In the genomic region with DNA sequence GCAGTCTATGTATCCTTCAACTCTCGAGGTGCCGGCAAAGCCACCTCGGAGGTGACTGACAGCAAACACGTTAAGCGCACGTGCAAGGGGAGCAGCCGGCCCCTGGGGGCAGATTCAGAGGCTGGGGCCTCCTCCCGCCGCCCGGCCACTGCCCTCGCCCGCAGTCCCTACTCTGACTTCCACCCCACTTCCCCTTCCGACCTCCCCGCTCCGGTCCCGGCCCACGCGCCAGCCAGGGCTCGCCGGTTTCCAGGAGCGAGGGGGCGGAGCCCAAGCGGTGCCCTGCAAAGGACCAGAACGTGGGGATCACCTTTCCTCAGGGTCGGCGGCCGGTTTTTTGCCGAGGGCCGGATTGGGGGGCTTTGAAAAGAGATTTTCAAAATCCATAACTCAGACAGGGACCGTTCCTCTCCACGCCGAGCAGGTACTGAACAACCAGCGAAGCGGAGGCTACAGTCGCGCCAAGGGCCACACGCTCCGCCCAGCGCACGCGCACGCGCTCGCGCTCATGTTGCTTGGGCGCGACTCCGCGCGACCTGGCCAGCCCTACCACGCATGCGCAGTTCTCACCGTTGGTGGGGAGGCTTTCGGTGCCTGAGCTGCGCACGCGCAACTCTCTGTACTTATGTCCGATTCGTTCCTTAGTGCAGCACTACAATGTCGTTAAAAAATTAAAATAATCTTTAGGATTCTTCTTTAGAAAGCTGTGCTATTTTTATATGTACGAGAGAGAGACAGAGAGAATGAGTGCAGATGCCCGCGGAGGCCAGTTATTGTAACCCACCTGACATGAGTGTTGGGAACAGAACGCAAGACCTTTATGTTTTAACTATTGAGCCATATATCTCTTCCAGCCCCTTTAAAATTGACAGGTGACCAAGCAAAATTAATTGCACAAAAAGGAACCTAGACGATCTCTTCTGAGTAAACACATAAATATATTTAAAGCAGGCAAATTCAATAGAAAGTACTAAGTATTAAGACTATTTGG, we compare ENCODE assay signal across 8 mouse cellular contexts. TPM values are rescaled to one million over a fixed set of nuclear protein-coding genes. Genes with fewer than 3 reads are reported as not detected.
DNase-seq lines count a peak whose midpoint lies in the region; ATAC-seq lines count a peak whose summit lies in the region.

A gene (minus strand): TSS at position 540 of the 991 bp plus-strand sequence.

- WGBS in hindbrain, embryonic 11.5 days, result 2% methylated on average over 63 of the region's 65 CpGs

- no peaks in the 10 kb centered on the region for H3K4me1 ChIP-seq in hindbrain, embryonic 11.5 days (replicated peaks; ENCODE audit: control insufficient read depth, insufficient read depth, low read length)

- ATAC-seq in hindbrain, embryonic 11.5 days (ENCODE audit: low FRiP score), result peak; percentile 96

- H3K9me3 ChIP-seq in hindbrain, embryonic 11.5 days (ENCODE audit: control insufficient read depth, low read length), result no peaks in the 10 kb centered on the region

- H3K4me3 ChIP-seq in hindbrain, embryonic 11.5 days (ENCODE audit: low read depth, low read length), result peak within 1 kb of the TSS; percentile 73

- peak within 1 kb of the TSS; percentile 81 for H3K4me2 ChIP-seq in hindbrain, embryonic 11.5 days (replicated peaks; ENCODE audit: low read depth, low read length)

- peak; percentile 97 for DNase-seq in MN1 (ENCODE audit: low spot score)
- peak; percentile 97 for DNase-seq in cerebellum, adult 9-10 months
- DNase-seq in frontal cortex, adult 2 months (ENCODE audit: extremely low spot score in 1 of 2, low spot score in 1 of 2), result peak; percentile 91 to 98
- DNase-seq in hindbrain, embryonic 11.5 days (ENCODE audit: low spot score), result peak; percentile 99
- peak; percentile 97 to 98 for DNase-seq in layer of hippocampus, postnatal 10 days (ENCODE audit: low spot score in 2 of 2)
- DNase-seq in lung, postnatal 10 days, result peak; percentile 97
- peak; percentile 98 for DNase-seq in ovary, postnatal 36 days (ENCODE audit: low spot score)
- DNase-seq in thymus, postnatal 25 days, result peak; percentile 98

- peak within 1 kb of the TSS; percentile 75 for H3K27ac ChIP-seq in hindbrain, embryonic 11.5 days (ENCODE audit: low read depth, low read length)

- H3K9ac ChIP-seq in hindbrain, embryonic 11.5 days (ENCODE audit: low read depth, low read length), result peak within 1 kb of the TSS; percentile 83

- H3K36me3 ChIP-seq in hindbrain, embryonic 11.5 days (ENCODE audit: control insufficient read depth, insufficient read depth, low read length), result no peaks in the 10 kb centered on the region

- no peaks in the 10 kb centered on the region for H3K27me3 ChIP-seq in hindbrain, embryonic 11.5 days (ENCODE audit: control insufficient read depth, insufficient read depth, low read length)

RNA-seq across cellular contexts. Expression of the gene that starts here (rescaled TPM):
- polyA plus RNA-seq in frontal cortex, adult 2 months (2012; rRNA removed), result 8.4 and 9.3 TPM in 2 replicates
- 9.4 and 10.6 TPM in 2 replicates for polyA plus RNA-seq in hindbrain, embryonic 11.5 days (2014; fragmentation: Nextera tagmentation; extraction: Ambion mirVana)
- 1 to 10 TPM; 6.7 to 7.2 TPM for total RNA-seq in layer of hippocampus, postnatal 10 days (2021)

Comparison
In these comparisons a context has a peak if more than half of its experiments do, and no peak if none do; other contexts are left out.
1. Peak in every context shown above with its lines: DNase-seq, ATAC-seq, H3K4me3 ChIP-seq and H3K27ac ChIP-seq.